Mouse (Mus musculus) testis, adult 2 months (tissue): ENCODE measurements around the gene Mrps18b.

Experiments used
- CTCF ChIP-seq: fragments of 200-500 bp; IDR thresholded peaks from 2 replicates; pipeline ENCODE4 v1.5.1; 2012; ENCODE audit warnings: low read depth, mild to moderate bottlenecking, inconsistent platforms, low read length, moderate library complexity; ENCODE audit not compliant: control insufficient read depth, insufficient read depth, insufficient replicate concordance
- POLR2A ChIP-seq: fragments of 200-500 bp; IDR thresholded peaks from 2 replicates; pipeline ENCODE4 v1.6.1; 2012; ENCODE audit warnings: low read depth, mild to moderate bottlenecking, inconsistent platforms, low read length, moderate library complexity; ENCODE audit not compliant: control insufficient read depth

- TF ChIP-seq CTCF (no peak), POLR2A (0 out of 2 replicates have a peak, but pooled peaks have one; percentile 12)
Measured at GRCm38 (mm10) chr17:35923281-35923680, 7.1 kb upstream of the Mrps18b start.
